Mouse (Mus musculus) monocyte, adult 2 months (primary cell): ENCODE results near the gene Gpr19.

Source experiments
- DNase-seq, 2 experiments: peaks; one replicate each; pipeline ENCODE4 v3.0.0; 2022; ENCODE audit warnings: low spot score in 2 of 2, low read depth in 1 of 2

Gene Gpr19

GRCm38 (mm10) chr6:134898095-134898965, at the start of gene Gpr19:
Gpr19 (minus strand) TSS chr6:134898578.
- peak in 1 of 2 experiments; percentile 66 for DNase-seq

GRCm38 (mm10) chr6:134947311-134948087, 49.1 kb upstream of the Gpr19 start:
- peak in 1 of 2 experiments; percentile 32 for DNase-seq

GRCm38 (mm10) chr6:134946858-134947257, 48.5 kb upstream of the Gpr19 start:
- no peak for DNase-seq

GRCm38 (mm10) chr6:134946054-134946453, 47.7 kb upstream of the Gpr19 start:
- DNase-seq, result no peak

- no peak for DNase-seq
Observed at GRCm38 (mm10) chr6:134943759-134944407, 45.5 kb upstream of the Gpr19 start.

GRCm38 (mm10) chr6:134939781-134940180, 41.4 kb upstream of the Gpr19 start:
- DNase-seq, result no peak

- no peak for DNase-seq
Observed at GRCm38 (mm10) chr6:134934305-134934704, 35.9 kb upstream of the Gpr19 start.

- DNase-seq, result no peak
Observed at GRCm38 (mm10) chr6:134933207-134933558, 34.8 kb upstream of the Gpr19 start.

- no peak for DNase-seq
Observed at GRCm38 (mm10) chr6:134932486-134933206, 34.3 kb upstream of the Gpr19 start.

GRCm38 (mm10) chr6:134931146-134931545, 32.8 kb upstream of the Gpr19 start:
- DNase-seq, result no peak

GRCm38 (mm10) chr6:134930383-134930782, 32.0 kb upstream of the Gpr19 start:
- no peak for DNase-seq

- no peak for DNase-seq
Observed at GRCm38 (mm10) chr6:134929926-134930325, 31.5 kb upstream of the Gpr19 start.

- no peak for DNase-seq
Observed at GRCm38 (mm10) chr6:134928889-134929310, 30.5 kb upstream of the Gpr19 start.

GRCm38 (mm10) chr6:134928096-134928888, 29.9 kb upstream of the Gpr19 start:
- peak; percentile 62 to 65 for DNase-seq

- no peak for DNase-seq
Observed at GRCm38 (mm10) chr6:134927595-134928095, 29.3 kb upstream of the Gpr19 start.

- DNase-seq, result peak in 1 of 2 experiments; percentile 32
Observed at GRCm38 (mm10) chr6:134926803-134927594, 28.6 kb upstream of the Gpr19 start.

- no peak for DNase-seq
Observed at GRCm38 (mm10) chr6:134926338-134926705, 27.9 kb upstream of the Gpr19 start.

GRCm38 (mm10) chr6:134925673-134926337, 27.4 kb upstream of the Gpr19 start:
- DNase-seq, result no peak

- DNase-seq, result no peak
Observed at GRCm38 (mm10) chr6:134924262-134924661, 25.9 kb upstream of the Gpr19 start.
